Mouse (Mus musculus) right cerebral cortex, postnatal 10 days (tissue): ENCODE measurements around the gene Plk5.
A peak's percentile ranks its signal among the peaks of the same experiment; 100 is the strongest.

ENCODE experiments used
- DNase-seq, 2 experiments: peaks; one replicate each; pipeline ENCODE4 v3.0.0; 2021; ENCODE audit warnings: low spot score in 2 of 2

The Plk5 gene

DNA sequence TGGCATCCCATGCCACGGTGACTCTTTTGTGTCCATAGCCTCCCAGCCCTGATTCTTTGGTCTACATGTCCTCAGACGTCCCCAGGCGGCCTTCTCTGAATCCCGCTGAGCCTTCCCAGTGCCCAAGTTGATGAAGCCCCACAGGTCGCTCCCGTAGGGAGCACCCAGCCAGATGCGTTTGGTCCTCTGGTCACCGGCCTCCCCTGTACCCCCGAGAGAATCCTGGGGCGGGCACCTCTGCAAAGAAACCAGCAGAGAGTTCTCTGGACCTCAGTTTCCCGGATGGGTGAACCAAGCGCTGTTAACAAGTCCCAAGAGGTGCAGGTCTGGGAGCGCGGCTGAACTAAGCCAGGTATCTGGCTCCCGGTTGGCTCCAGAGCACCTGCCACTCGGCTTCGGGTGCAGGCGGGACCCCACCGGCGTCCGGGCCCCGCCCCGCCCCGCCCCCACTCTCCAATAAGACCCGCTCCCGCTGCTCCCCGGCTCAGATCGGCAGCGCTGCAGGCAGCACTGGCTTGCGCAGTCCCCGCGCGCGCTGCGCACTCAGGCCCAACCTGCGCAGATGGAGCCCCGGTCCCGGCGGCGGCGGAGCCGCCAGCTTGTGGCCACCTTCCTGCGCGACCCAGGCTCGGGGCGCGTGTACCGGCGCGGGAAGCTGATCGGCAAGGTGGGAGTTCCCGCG is at the start of gene Plk5:
TSS of gene Plk5 (plus strand) at position 459 of the 682 bp plus-strand sequence.
- DNase-seq = no peak

DNA sequence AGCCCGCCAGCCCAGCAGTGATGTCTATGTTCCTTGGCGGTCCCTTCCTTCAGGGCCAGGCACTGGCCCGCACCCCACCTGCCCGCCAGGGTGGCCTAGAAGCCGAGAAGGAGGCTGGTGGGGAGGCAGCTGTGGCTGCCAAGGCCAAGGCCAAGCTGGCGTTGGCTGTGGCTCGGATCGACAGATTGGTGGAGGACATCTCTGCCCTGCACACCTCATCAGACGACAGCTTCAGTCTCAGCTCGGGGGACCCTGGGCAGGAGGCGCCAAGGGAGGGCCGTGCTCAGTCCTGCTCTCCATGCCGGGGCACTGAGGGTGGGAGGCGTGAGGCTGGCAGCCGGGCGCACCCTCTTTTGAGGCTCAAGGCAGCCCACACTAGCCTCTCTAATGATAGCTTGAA is 44.7 kb upstream of the Plk5 start:
- DNase-seq = no peak

DNA sequence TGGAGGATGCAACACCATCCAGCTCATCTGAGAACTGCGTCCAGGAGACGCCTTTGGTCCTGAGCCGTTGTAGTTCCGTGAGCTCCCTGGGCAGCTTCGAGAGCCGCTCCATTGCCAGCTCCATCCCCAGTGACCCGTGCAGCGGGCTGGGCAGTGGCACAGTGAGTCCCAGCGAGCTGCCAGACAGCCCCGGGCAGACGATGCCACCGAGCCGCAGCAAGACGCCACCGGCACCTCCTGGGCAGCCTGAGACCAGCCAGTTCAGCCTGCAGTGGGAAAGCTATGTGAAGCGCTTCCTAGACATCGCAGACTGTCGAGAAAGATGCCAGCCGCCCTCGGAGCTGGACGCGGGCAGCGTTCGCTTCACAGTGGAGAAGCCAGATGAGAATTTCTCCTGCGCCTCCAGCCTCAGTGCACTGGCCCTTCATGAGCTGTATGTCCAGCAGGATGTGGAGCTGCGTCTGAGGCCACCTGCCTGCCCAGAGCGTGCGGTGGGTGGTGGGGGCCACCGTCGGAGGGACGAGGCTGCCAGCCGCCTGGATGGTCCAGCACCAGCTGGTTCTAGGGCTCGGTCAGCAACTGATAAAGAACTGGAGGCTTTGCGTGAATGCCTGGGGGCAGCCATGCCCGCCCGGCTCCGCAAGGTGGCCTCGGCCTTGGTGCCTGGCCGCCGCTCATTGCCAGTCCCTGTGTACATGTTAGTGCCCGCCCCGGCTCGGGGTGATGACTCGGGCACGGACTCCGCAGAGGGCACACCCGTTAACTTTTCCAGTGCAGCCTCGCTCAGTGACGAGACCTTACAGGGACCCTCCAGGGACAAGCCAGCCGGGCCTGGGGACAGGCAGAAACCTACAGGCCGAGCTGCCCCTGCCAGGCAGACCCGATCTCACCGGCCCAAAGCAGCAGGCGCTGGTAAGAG is 43.4 kb upstream of the Plk5 start:
- DNase-seq = no peak

DNA sequence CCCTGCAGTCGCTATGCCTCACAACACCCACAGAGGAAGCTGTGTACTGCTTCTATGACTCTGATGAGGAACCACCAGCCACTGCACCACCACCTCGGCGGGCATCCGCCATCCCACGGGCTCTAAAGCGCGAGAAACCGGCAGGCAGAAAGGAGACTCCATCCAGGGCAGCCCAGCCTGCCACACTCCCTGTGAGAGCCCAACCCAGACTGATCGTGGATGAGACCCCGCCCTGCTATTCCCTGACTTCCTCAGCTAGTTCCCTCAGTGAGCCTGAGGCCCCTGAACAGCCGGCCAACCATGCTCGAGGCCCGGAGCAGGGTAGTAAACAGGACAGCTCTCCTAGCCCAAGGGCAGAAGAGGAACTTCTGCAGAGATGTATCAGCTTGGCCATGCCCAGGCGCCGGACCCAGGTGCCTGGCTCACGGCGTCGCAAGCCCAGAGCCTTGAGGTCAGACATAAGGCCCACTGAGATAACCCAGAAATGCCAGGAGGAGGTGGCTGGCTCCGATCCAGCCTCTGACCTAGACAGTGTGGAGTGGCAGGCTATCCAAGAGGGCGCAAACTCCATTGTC is 42.5 kb upstream of the Plk5 start:
- no peak for DNase-seq

DNA sequence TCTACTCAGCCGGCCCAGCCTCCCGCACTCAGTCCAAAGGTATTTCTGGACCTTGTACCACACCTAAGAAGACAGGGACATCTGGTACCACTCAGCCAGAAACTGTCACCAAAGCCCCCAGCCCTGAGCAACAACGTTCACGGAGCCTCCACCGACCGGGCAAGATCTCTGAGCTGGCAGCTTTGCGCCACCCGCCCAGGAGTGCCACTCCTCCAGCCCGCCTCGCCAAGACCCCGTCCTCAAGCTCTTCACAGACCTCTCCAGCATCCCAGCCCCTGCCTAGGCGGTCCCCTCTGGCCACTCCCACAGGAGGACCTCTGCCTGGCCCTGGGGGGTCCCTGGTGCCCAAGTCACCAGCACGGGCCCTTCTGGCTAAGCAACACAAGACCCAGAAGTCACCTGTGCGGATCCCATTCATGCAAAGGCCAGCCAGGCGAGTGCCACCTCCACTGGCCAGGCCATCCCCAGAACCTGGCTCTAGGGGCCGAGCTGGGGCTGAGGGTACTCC is 41.7 kb upstream of the Plk5 start:
- DNase-seq = no peak

DNA sequence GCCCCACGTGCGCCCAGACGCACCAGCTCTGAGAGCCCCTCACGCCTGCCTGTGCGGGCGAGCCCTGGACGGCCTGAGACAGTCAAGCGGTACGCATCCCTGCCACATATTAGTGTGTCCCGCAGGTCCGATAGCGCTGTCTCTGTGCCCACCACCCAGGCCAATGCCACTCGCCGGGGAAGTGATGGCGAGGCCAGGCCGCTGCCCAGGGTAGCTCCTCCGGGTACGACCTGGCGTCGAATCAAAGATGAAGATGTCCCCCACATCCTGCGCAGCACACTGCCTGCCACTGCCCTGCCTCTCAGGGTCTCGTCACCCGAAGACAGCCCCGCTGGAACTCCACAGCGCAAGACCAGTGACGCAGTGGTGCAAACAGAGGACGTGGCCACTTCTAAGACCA is 40.9 kb upstream of the Plk5 start:
- DNase-seq = no peak

DNA sequence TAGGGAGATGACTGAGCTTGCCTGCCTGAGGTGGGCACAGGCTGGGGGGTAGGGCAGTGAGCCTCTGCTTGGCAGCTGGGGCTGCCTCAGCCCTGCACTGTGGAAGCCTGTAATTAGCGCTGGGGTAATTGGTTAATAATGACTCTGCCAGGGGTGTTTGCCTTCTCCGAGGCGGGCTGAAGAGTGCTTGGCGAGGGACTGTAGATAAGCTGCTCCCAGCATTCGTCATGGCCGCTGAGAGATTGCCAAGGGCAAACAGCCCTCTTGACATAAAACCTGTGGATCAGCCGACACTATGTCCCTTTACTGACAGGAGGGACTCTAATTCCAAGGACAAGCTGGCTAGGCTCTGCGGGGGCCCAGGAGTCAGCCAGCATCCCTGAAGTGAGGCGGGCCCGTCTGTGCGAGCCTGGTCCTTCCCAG is 39.9 kb upstream of the Plk5 start:
- DNase-seq = peak in 1 of 2 experiments; percentile 63

DNA sequence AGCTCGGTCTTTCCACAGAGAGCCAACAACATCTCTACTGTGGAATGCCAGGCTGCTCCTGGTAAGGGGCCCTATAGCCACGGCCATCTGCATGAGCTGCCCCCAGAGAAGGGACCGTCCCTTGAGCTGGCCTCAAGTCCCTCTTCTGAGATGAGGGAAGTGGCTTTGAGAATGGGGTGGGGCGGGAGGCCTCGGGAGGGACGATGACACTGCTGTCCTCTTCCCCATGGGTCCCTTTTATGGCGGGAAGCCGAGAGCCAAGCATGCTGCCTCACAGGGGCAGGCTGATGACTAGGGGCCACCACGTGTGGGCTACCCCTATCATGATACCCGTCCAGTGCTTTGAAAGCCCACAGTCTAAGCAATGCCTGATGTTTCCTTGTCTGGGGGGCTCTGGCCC is 39.2 kb upstream of the Plk5 start:
- DNase-seq = no peak

DNA sequence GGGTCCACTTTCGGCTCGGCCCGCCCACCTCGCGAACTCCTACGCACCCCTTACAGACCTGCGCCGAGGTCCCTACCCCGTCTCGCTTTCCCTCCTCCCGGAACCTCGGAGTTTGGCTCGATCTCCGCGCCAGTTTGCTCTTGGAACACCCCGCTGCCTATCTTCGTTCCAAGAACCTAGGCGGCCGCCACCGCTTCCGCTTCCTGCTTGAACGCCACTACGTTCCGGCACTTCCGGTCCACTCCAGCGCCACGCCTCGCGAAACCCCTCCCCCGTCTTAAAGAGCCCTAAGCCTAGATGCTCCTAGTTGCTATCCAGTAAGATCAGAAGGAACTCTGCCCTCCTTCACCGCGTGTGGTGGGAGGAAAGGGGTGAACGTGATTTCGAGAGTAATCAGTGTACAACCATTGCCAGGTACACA is 35.9 kb upstream of the Plk5 start, which contains the start of gene 2310011J03Rik:
TSS of gene 2310011J03Rik (minus strand) at position 198 of the 421 bp plus-strand sequence.
- DNase-seq = peak; percentile 95

DNA sequence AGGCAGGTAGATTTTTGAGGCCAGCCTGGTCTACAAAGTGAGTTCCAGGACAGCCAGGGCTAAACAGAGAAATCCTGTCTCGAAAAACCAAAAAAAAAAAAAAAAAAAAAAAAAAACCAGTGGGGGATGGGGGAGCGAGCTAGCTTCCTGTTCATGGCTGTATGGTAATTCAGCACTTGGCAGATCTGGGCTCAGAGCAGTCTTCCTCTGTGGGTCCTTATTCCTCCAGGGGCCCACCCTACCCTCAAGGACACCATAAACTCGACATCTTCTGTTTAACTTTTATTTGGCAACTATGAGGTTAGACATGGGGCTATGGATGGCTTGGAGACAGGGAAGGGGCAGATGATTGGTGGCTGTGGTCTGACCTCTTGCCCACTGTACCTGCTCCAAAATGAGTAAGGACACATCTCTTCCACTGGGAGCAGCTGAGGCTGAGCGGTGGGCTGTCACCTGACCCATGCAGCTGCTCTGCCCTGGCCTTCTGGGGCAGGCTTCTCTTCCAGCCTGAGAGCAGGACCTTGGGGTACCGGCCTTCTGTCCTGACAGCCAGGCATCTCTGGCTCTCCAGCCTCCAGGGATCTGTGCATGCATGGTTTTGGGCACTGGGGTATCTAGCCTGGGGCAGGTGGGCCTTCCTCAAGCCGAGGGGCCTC is 35.1 kb upstream of the Plk5 start:
- no peak for DNase-seq

DNA sequence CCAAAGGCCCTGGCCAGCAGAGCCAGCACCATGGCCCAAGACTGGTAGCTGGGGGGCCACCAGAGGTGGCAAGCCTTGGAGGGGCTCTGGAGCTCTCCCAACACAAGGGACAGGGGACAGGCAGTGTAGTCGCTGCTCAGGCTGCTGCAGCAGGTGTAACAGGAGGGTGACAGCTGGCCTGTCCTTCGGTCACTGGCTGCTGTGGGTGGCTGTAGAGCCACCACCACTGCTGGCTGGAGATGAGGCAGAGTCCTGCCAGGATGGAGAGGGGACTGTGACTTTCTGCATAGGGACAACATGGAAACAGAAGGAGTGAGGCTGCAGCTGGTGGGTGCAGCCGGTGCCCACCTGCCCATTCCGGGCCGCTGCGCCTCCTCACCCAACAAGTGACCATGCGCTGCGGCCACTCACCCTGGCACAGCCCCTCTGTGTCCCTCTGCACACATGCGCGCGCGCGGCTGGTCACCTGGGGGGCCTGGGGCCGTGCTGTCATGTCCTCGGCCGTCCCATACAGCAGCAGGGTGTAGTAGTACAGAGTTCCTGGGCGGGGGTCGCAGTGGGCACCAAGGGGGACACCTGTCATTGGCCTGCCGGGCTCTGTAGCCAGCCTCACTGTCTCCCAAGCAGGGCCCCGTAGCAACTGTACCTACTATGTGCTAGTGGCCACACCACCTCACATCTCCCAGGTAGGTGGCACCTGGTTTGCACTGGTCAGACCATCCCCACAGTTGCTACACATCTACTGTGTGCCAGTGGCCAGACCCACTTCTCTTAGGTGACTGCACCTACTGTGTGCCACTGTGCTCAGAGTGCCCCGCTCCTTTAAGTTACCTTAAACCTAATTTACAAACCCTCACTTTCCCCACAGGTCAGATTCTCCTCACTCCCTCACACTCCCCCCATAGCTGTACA is 34.3 kb upstream of the Plk5 start:
- peak in 1 of 2 experiments; percentile 56 for DNase-seq

DNA sequence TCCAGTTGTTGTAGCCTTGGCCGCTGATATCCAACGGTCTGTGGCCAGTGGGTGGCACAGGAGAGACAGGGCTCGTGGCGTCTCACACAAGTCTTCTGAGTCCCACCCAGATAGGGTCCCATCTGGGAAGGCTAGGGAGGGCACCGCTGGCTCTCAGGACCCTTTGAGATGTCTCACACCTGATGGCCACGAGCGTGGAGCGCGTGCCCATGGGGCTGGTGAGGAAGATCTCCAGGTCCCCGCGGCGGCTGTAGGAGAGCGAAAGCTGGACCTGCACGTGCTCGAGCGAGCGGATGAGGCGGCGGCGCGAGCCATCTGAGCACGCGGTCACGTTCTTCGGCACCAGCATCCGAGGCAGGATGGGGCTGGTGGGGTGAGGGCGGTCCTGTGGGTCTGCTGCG is 33.4 kb upstream of the Plk5 start:
- peak in 1 of 2 experiments; percentile 66 for DNase-seq

DNA sequence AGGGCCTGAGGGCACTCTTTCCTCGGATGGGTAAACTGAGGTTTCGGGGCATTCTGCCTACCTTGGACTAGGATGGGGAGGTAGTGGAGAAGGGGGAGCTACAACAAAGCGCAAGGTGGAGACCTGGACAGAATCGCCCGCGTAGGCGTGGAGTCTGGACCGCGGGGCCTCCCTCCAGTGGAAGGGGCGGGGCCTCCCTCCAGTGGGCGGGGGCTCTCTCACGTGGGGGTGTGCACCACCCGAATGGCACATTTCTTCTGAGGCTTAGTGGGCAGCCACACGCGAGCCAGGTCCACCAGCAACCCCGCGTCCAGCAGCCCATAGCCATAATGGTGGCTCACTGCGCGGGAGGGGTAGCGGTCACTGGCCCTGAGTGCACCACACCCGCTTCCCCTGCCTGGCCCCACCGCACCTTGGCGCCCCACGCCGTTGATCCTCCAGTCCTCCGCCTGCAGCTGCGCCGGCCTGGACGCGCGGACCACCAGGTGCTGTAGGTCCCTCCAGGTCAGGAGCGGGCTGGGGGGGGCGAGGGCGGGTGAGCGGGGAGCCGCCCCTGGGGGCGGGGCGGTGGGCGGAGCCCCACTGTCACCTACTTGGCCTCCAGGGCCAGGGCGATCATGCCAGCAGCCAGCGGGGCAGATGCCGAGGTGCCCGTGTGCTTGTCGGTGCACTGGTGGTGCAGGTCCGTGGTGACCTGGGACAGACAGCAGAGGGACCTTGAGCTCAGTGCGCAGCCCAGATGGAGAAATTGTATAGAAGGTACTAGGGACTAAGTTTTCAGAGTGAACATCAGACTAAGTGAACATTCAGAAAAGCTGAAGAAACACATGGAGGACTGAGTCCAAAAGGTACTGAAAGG is 32.8 kb upstream of the Plk5 start:
- DNase-seq = peak; percentile 71 to 77

DNA sequence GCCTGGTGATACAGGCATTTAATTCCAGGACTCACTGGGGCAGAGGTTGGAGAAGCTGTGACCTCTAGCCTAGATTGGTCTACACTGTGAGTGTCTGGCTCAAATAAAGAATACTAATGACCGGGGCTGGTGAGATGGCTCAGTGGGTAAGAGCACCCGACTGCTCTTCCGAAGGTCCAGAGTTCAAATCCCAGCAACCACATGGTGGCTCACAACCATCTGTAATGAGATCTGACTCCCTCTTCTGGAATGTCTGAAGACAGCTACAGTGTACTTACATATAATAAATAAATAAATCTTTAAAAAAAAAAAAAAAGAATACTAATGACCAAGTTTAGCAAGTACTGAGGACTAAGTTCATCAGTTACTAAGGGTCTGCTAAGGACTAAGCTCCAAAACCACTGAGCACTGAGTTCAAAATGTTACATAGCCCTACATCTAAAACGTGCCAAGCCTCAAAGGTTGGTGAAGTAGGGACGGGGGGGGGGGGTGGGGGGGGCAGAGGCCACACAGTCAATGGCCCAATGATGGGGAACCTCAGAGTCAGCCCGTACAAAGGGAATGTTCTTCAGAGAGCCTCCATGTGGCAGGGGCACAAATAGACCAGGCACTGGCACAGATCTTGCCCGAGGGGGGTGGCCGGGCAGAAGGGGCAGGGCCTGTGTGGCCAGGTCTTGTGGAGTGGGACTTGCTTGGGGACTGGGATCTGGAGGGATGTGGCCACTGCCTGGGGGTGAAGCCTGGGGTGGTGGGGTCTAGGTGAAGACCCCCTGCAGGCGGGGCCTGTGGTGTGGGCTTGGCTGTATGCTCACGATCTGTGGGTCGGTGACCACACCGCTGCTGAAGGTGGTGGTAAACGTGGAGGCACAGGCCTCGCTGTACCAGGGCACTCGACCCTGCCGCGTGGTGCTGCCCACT is 31.9 kb upstream of the Plk5 start:
- DNase-seq = peak in 1 of 2 experiments; percentile 45

DNA sequence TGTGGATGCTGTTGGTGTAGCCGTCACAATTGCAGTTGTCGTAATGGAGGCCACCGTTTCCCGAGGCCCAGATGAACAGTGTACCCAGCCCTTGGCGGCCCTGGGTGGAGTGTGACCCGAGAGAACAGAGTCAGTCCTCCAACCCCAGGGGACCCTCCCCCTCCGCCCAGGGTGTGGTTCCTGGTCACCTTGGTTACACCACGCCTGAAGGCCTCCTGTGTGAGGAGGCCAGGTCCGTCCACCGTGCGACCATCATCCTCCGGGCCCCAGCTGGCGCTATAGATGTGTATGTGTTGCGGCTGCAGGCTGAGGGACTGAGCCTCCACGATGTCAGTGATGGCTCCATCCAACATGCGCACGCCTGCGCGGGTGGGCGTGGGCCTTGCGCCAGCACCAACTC is 31.2 kb upstream of the Plk5 start:
- peak in 1 of 2 experiments; percentile 52 for DNase-seq

DNA sequence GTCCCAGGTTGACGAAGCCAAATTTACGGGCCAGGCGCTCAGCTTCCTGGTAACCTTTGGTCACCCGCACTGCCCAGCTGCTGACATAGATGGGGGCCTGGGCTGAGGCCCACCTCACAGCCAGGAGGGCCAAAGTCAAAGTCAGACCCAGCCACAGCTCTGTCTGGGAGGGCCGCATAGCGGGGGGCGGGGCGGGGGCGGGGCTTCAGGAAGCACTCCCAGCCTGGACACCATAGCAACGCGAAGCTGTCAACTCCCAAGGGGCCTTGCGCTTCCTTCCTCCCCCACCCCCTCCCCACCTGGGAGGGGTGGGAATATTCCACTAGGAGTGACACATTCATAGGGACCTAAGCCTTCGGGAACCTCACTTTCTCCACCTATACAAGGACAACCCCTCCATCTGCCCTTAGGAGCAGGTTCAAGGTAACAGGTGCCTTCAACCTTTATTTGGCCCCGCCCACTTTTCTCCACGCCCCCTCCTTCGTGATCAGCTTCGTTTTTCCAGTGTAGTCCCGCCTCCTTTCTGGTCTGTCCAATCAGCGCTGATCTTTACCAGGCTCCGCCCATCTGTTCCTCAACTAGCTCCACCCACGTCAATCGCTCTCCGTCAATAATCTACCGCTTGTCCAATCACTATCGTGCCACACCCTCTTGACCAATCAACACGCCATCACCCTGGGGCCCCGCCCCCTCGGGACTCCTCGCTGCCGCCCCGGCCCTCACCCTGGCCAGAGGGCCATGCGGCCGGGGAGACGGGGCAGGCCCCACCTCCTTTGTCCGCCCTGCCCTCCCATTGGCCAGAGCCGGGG is 26.8 kb upstream of the Plk5 start, which contains the start of the genes Pcsk4 and Reep6:
TSS of gene Pcsk4 (minus strand) at position 226 of the 809 bp plus-strand sequence.
TSS of gene Reep6 (plus strand) at position 681 of the 809 bp plus-strand sequence.
- peak; percentile 98 for DNase-seq

DNA sequence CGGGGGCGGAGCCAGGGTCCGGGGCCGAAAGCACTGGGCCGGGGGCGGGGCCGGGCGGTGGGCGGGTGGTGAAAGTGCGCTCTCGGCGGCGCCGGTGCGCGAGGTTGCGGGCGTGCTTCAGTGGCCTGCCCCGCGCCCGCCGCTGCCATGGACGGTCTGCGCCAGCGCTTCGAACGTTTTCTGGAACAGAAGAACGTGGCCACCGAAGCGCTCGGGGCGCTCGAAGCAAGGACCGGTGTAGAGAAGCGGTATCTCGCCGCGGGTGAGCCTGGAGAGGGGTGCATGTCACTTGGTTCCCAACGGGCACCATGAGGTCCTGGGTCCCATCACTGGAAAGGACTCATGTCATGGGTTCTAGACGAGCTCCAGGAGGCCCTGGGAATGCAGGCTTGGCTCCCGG is 26.2 kb upstream of the Plk5 start:
- DNase-seq = no peak

DNA sequence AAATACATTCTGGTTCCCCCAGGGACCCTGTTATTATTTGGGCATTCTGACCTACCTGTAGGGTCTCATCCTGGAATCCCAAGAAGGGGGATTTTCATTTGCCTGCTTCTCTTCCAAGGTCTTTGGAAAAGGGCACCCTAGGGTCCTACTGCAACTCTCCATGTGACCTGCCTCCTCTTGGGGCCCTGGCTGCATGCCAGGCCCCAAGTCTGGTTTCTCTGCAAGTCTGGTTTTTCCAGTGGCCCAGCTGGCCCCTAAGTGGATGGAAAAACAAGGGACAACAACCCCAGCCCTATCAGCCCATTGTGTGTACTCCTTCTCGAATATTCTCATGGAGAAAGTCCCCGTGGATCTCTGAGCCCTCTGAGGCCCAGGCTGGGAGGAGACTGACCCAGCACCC is 25.4 kb upstream of the Plk5 start:
- DNase-seq = no peak
